8 mouse cellular contexts compared by ENCODE assay signal in genomic region chr5:115300792-115301614, GRCm38 (mm10). TPM values are rescaled to one million over a fixed set of nuclear protein-coding genes. Genes with fewer than 3 reads are reported as not detected.
DNase-seq lines count a peak whose midpoint lies in the region; ATAC-seq lines count a peak whose summit lies in the region.

TSS of gene Dynll1 (minus strand) at chr5:115300999.

- ATAC-seq in heart, embryonic 14.5 days (ENCODE audit: insufficient number of reproducible peaks, insufficient read depth, low FRiP score, low read depth) = peak; percentile 99
- ATAC-seq in liver, embryonic 13.5 days (ENCODE audit: low read depth) = peak; percentile 95
- peak; percentile 97 for ATAC-seq in stomach, embryonic 16.5 days (ENCODE audit: insufficient read depth, low FRiP score)

- H3K36me3 ChIP-seq in heart, embryonic 14.5 days (ENCODE audit: control insufficient read depth, insufficient read depth, low read length) = peaks cover 37% of the 10 kb centered on the region
- H3K36me3 ChIP-seq in liver, embryonic 13.5 days = peaks cover 35% of the 10 kb centered on the region
- H3K36me3 ChIP-seq in stomach, embryonic 16.5 days (ENCODE audit: control insufficient read depth, insufficient read depth, low read length) = peaks cover 14% of the 10 kb centered on the region

- H3K9me3 ChIP-seq in heart, embryonic 14.5 days (ENCODE audit: control insufficient read depth, low read length) = no peaks in the 10 kb centered on the region
- H3K9me3 ChIP-seq in liver, embryonic 13.5 days (replicated peaks) = no peaks in the 10 kb centered on the region
- no peaks in the 10 kb centered on the region for H3K9me3 ChIP-seq in stomach, embryonic 16.5 days (replicated peaks; ENCODE audit: control insufficient read depth, low read length)

- peak within 1 kb of the TSS; percentile 81 for H3K27ac ChIP-seq in brown adipose tissue, adult 24 weeks (replicated peaks; ENCODE audit: low read depth, low read length)
- H3K27ac ChIP-seq in heart, embryonic 14.5 days (replicated peaks in 1 of 2; ENCODE audit: control insufficient read depth in 1 of 2, insufficient read depth in 1 of 2, low read depth in 2 of 2, low read length in 2 of 2) = peak within 1 kb of the TSS; percentile 74 to 89
- H3K27ac ChIP-seq in liver, embryonic 13.5 days = peak within 1 kb of the TSS; percentile 96
- peak within 1 kb of the TSS; percentile 96 for H3K27ac ChIP-seq in stomach, embryonic 16.5 days (ENCODE audit: low read length)

- H3K4me3 ChIP-seq in brown adipose tissue, adult 24 weeks (ENCODE audit: insufficient read depth, low read depth, low read length) = peak within 1 kb of the TSS; percentile 79
- peak within 1 kb of the TSS; percentile 82 to 97 for H3K4me3 ChIP-seq in heart, embryonic 14.5 days (ENCODE audit: control insufficient read depth in 1 of 2, insufficient read depth in 1 of 2, low read depth in 1 of 2, low read length in 2 of 2)
- peak within 1 kb of the TSS; percentile 89 for H3K4me3 ChIP-seq in liver, embryonic 13.5 days (replicated peaks)
- H3K4me3 ChIP-seq in stomach, embryonic 16.5 days (replicated peaks; ENCODE audit: low read length) = peak within 1 kb of the TSS; percentile 94

- H3K9ac ChIP-seq in heart, embryonic 14.5 days (ENCODE audit: low read length) = peak within 1 kb of the TSS; percentile 89
- H3K9ac ChIP-seq in liver, embryonic 13.5 days = peak within 1 kb of the TSS; percentile 98
- peak within 1 kb of the TSS; percentile 93 for H3K9ac ChIP-seq in stomach, embryonic 16.5 days (ENCODE audit: low read length)

- peaks cover 2% of the 10 kb centered on the region; the same call in 1 of the 2 replicates for H3K4me1 ChIP-seq in brown adipose tissue, adult 24 weeks (ENCODE audit: control insufficient read depth, insufficient read depth, insufficient read length, low read length)
- H3K4me1 ChIP-seq in heart, embryonic 14.5 days (ENCODE audit: control insufficient read depth in 2 of 2, insufficient read depth in 2 of 2, low read length in 2 of 2) = peaks cover 4 to 24% of the 10 kb centered on the region in 2 experiments
- H3K4me1 ChIP-seq in liver, embryonic 13.5 days (replicated peaks) = peaks cover 50% of the 10 kb centered on the region
- peaks cover 28% of the 10 kb centered on the region for H3K4me1 ChIP-seq in stomach, embryonic 16.5 days (ENCODE audit: control insufficient read depth, insufficient read depth, low read length)

- H3K27me3 ChIP-seq in heart, embryonic 14.5 days (ENCODE audit: control insufficient read depth, insufficient read depth, low read length) = no peaks in the 10 kb centered on the region
- no peaks in the 10 kb centered on the region for H3K27me3 ChIP-seq in liver, embryonic 13.5 days
- H3K27me3 ChIP-seq in stomach, embryonic 16.5 days (ENCODE audit: control insufficient read depth, insufficient read depth, low read length) = no peaks in the 10 kb centered on the region

- peak; percentile 99 for DNase-seq in CD4-positive, CD25-positive, alpha-beta regulatory T cell, adult 2 months (ENCODE audit: low read depth, low spot score)
- DNase-seq in fibroblast of lung, adult 2 months (ENCODE audit: low read depth) = peak; percentile 94
- peak; percentile 100 for DNase-seq in kidney, postnatal 14 days
- peak; percentile 99 for DNase-seq in liver, embryonic 13.5 days
- DNase-seq in neural tube, embryonic 10.5 days (ENCODE audit: extremely low spot score, low spot score) = peak; percentile 100

- WGBS in heart, embryonic 14.5 days = under 1% methylated on average over 62 of the region's 66 CpGs
- WGBS in liver, embryonic 13.5 days (ENCODE audit: insufficient replicate concordance) = under 1% methylated on average over 66 of the region's 66 CpGs
- WGBS in stomach, embryonic 16.5 days = under 1% methylated on average over 61 of the region's 66 CpGs

- H3K4me2 ChIP-seq in heart, embryonic 14.5 days (ENCODE audit: low read length) = peak within 1 kb of the TSS; percentile 83
- H3K4me2 ChIP-seq in liver, embryonic 13.5 days = peak within 1 kb of the TSS; percentile 98
- H3K4me2 ChIP-seq in stomach, embryonic 16.5 days (ENCODE audit: low read depth, low read length) = peak within 1 kb of the TSS; percentile 86

RNA-seq across cellular contexts. Expression of gene Dynll1, which starts in this region (rescaled TPM):
- 93.6 and 365 TPM in 2 replicates for polyA plus RNA-seq in brown adipose tissue, adult 24 weeks (2012; ENCODE audit: insufficient read depth, insufficient read length, missing spikeins)
- polyA plus RNA-seq in heart, embryonic 14.5 days (2014; fragmentation: Nextera tagmentation; extraction: Ambion mirVana) = 1,218 and 1,301 TPM in 2 replicates
- 744 and 768 TPM in 2 replicates for polyA plus RNA-seq in liver, embryonic 13.5 days (2015; fragmentation: Nextera tagmentation; extraction: Ambion mirVana)
- 1,419 and 1,514 TPM in 2 replicates for polyA plus RNA-seq in stomach, embryonic 16.5 days (2015; fragmentation: Nextera tagmentation; extraction: Ambion mirVana)

Comparison
In these comparisons a context has a peak if more than half of its experiments do, and no peak if none do; other contexts are left out.
1. Peak in every context shown above with its lines: DNase-seq, ATAC-seq, H3K4me3 ChIP-seq and H3K27ac ChIP-seq.